Mouse (Mus musculus) kidney, adult 2 months (tissue): ENCODE results near the gene Best2. TPM values are rescaled to one million over a fixed set of nuclear protein-coding genes. Genes with fewer than 3 reads are reported as not detected.
A peak's percentile ranks its signal among the peaks of the same experiment; 100 is the strongest.

Experiments used
- DNase-seq: peaks from one replicate; pipeline ENCODE4 v3.0.0; 2021
- H3K27ac ChIP-seq: fragments of 200-500 bp; 2 replicates; pipeline ENCODE4 v1.5.1; 2012; ENCODE audit warnings: low read depth, low read length, control low read depth, inconsistent platforms; ENCODE audit not compliant: insufficient read depth
- H3K27me3 ChIP-seq: fragments of 200-500 bp; replicated peaks from 2 replicates; pipeline ENCODE4 v1.6.1; 2012; ENCODE audit warnings: mild to moderate bottlenecking, moderate library complexity, low read length, inconsistent platforms; ENCODE audit not compliant: control insufficient read depth, insufficient read depth
- H3K36me3 ChIP-seq: fragments of 200-500 bp; 2 replicates; pipeline ENCODE4 v1.6.1; 2012; ENCODE audit warnings: mild to moderate bottlenecking, moderate library complexity, low read length, inconsistent platforms; ENCODE audit not compliant: control insufficient read depth, insufficient read depth
- H3K4me1 ChIP-seq: fragments of 200-500 bp; 2 replicates; pipeline ENCODE4 v1.6.1; 2011; ENCODE audit warnings: low read length; ENCODE audit not compliant: control insufficient read depth, insufficient read depth
- H3K4me3 ChIP-seq: fragments of 200-500 bp; 2 replicates; pipeline ENCODE4 v1.5.1; 2011; ENCODE audit warnings: mild to moderate bottlenecking, low read depth, low read length, control low read depth; ENCODE audit not compliant: insufficient read depth
- CTCF ChIP-seq: fragments of 200-500 bp; conservative IDR thresholded peaks from 2 replicates; pipeline ENCODE4 v1.5.1; 2011; ENCODE audit warnings: low read depth, mild to moderate bottlenecking, control low read depth, low read length, moderate library complexity, mixed read lengths; ENCODE audit not compliant: insufficient read depth, insufficient read length
- POLR2A ChIP-seq: fragments of 200-500 bp; IDR thresholded peaks from one replicate; pipeline ENCODE4 v1.6.1; 2011; ENCODE audit warnings: low read depth, low read length, control low read depth
- WGBS: fragments of 180-500 bp; shearing (Covaris S2); methylation state at CpG from one replicate; pipeline ENCODE4 v1.1.7; 2018; 5-methylcytosine and 5-hydroxymethylcytosine counted together
- polyA plus RNA-seq: library from polyadenylated mRNA; depleted of rRNA; stranded (reverse); fragments of >200 nt; gene quantifications from 2 replicates; pipeline ENCODE4 v1.2.3, GENCODE M21; 2012

Best2 gene
- polyA plus RNA-seq, 1 experiment: not detected

DNA sequence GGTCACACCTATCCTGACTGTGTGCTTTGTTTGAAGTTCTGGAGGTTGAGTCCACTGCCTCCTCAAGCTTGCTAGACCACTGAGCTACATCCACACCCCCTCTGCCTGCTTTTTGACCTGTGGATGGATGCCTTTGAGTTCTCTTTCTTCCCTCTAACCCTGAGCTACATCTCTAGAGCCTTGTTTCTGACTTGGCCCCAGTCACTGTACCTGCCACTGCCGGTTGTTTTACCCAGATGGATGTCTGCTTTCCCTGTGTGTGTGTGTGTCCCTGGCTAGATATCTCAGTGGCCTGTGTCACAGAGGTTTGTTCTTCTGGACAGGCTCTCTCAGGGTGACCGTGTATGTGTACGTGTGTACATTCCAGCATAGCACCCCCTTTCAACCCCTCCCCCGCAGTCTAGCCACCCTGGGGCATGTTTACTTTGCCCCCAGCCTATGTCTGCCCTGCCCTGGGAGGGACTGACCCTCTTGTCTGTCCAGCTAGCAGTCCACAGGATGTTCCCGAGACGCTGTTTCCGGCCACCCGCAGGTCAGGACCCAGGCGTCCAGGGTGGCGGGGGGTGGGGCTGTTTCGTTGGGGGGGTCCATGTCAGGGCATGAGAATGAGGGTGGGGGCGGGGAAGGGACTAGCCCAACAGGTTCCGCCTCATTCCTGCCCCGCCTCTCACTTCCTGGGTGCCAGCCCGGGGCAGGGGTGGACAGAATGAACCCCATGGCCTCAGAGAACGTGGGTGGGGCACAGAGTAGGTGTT lies 29.9 kb downstream of the Best2 start:
- peaks cover 45% of the 10 kb centered on the region for H3K4me1 ChIP-seq
- peak; percentile 80 for DNase-seq

DNA sequence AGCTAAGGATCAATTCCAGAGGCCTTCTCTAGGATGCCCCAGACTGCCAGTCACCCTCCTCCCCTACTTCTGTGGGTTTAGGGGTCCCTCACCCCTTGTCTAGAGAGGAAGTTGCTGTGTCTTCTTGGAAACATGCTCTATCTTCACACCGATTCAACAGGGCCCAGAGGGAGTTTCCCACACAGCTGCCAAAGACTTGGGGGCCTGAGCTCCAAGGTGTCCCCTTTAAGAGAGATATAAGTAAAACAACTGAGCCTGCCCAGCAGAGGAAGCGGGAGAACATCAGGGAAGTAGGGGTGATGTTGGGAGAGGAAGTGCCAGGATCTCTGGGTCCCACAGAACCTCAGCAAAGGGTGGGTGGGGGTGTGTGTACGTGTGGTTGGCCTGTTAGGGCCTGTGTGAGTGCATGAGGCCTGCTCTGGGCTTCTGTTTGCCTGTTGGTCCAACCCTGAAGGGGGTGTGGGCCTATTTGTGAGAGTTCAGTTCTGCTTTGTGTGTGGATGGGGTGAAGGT lies 31.8 kb downstream of the Best2 start:
- WGBS: 45% methylated on average over 3 of the region's 3 CpGs
- TF ChIP-seq POLR2A: no peak
- TF ChIP-seq CTCF: no peak
- peak overlapping the region; percentile 98 for H3K27ac ChIP-seq
- H3K4me1 ChIP-seq: peaks cover 49% of the 10 kb centered on the region
- H3K4me3 ChIP-seq: no peak overlapping the region
- no peak for DNase-seq
- no peaks in the 10 kb centered on the region for H3K36me3 ChIP-seq
- H3K27me3 ChIP-seq: no peaks in the 10 kb centered on the region

More for the DNA sequence above, 29.9 kb downstream of the Best2 start:
- 4% methylated on average over 16 of the region's 16 CpGs for WGBS
- H3K27me3 ChIP-seq: no peaks in the 10 kb centered on the region
- no peaks in the 10 kb centered on the region for H3K36me3 ChIP-seq
- TF ChIP-seq POLR2A (no peak), CTCF (no peak)
- peak overlapping the region; percentile 84 for H3K27ac ChIP-seq
- no peak overlapping the region for H3K4me3 ChIP-seq

DNA sequence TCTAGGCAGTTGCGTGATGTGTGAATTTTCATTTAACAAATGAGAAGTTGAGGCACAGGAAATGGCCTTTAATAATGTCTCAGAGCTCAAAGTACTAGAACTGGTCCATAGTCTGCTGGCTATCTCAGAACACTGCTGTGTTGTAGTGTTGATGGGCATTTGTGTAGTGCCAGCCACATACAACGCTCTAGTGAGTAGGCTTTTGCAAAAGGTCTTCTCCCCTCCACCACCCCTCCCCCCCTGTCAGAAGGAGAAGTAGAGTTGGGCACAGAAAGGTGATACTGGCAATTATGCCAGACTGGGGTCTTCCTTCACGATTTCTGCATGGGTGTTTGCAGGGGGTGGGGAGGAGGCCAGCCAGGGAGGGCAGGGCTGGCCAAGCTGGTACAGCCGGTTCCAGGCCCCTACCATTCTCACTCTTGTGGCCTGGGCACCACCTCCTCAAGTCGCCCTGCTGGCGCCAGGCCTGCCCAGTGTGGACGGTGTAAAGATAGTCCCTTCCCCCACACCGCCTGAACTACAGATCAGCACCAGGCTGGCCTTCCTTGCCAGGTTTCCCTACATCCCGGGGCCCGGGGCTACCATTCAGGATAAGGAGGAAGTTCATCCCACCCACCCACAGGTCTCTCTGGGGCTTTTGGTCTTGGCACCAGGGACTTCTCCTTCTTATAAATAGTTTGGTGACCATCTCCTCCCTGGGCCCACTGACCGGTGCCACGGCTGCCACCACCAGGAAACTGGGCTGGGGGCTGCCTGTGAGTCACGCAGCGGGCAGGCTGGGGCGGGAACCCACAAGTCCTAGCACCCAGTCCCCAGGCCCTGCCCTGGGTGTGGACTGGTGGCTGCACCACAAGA lies 32.5 kb downstream of the Best2 start:
- H3K36me3 ChIP-seq: no peaks in the 10 kb centered on the region
- H3K27ac ChIP-seq: peak overlapping the region; percentile 98
- H3K4me3 ChIP-seq: no peak overlapping the region
- H3K4me1 ChIP-seq: peaks cover 49% of the 10 kb centered on the region
- TF ChIP-seq CTCF (no peak), POLR2A (no peak)
- 47% methylated on average over 15 of the region's 15 CpGs for WGBS
- no peaks in the 10 kb centered on the region for H3K27me3 ChIP-seq
- DNase-seq: peak; percentile 72

DNA sequence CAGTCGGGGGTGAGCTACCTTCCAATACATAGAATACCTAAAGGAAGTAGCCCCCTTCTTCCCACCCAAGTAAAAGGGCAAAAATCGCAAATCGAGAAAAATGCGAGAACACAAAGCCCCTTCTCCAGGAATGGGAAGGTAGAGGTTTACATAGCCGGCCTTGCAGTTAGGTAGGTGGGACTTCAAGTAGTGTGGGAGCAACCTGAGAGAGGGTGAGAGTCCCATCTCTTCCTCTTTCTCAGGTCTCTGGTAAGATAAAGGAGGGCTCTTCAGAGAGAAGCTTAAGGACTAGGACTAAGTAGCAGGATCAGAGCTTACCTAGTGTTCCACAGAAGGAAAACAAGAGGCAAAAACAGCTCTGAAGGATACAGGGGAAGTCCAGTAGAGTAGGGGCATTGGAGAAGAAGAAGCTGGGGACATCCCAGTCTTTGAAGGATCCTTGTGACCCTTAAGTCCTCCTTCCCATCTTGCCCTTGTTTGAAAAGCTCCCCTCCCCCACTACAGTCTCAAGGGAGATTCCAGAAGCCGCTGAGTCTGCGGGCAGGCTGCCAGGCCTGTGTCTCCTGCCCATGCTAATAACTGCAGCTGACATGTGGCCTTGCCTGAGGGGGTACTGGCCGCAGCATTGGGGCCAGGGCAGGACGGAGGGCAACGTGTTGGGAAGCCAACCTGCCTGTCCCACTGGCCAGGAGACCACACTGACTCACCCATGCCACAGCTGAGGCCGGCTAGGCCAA lies 33.5 kb downstream of the Best2 start:
- TF ChIP-seq CTCF: no peak
- no peak for TF ChIP-seq POLR2A
- Histone ChIP-seq H3K27me3 (no peaks in the 10 kb centered on the region), H3K27ac (peak overlapping the region; percentile 98), H3K36me3 (no peaks in the 10 kb centered on the region), H3K4me1 (peaks cover 47% of the 10 kb centered on the region), H3K4me3 (peak overlapping the region; percentile 30; the same call in 1 of the 2 replicates)
- DNase-seq: peak; percentile 98
- 10% methylated on average over 11 of the region's 11 CpGs for WGBS

DNA sequence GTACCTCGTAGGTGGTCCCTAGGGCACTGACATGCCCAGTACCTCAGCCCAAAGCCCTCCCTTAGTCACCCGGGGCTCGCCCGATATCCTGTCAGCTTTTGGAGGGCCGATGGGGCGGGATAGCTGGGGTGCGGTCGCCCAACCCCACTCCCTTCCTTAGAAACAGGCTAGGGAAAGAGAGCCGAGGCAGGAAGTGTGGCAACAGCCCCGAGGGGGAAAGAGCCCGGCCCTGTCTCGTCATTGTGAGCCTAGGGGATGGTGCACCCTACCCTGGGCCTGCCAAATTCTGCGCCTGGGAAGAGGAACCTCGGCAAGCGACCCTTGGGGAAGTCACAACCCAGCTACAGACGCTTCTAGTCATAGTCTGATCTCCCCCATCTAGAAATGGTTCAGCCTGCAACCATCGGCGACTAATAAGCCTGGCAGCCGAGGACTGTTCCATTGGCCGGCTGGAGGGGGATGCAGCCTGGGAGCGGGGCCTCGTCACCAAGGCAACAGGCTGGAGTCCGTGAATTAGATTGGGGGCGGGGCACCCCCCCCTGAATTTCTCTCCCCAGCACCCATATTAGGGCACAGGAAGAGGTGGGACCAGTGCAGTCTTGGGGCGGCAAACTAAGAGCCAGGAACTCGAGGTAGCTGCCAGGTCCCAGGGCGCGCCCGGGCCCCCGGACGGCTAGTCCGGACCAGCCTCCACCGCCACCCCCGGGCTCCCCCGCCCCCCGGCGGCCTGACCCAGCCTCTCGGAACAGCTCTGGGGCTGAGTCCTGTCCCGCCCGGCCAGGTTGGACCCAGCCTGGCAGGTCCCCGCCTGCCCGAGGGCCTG lies 34.5 kb downstream of the Best2 start:
- Histone ChIP-seq H3K36me3 (no peaks in the 10 kb centered on the region), H3K27ac (peak overlapping the region; percentile 98), H3K4me3 (peak overlapping the region; percentile 30), H3K27me3 (no peaks in the 10 kb centered on the region), H3K4me1 (peaks cover 48% of the 10 kb centered on the region)
- DNase-seq: peak; percentile 98
- WGBS: under 1% methylated on average over 42 of the region's 42 CpGs
- TF ChIP-seq CTCF (no peak), POLR2A (peak; percentile 22)
